Mouse (Mus musculus): ENCODE measurements around the gene Lilra6. TPM values are rescaled to one million over a fixed set of nuclear protein-coding genes. Genes with fewer than 3 reads are reported as not detected.
"Not testable (repeated sequence)": the region's sequence is repeated elsewhere in the genome, so short reads cannot be mapped to it uniquely, and the experiment has no call there.

The Lilra6 gene
- polyA plus RNA-seq (2014; fragmentation: Nextera tagmentation; extraction: Ambion mirVana) = not detected in 2 replicates

DNA sequence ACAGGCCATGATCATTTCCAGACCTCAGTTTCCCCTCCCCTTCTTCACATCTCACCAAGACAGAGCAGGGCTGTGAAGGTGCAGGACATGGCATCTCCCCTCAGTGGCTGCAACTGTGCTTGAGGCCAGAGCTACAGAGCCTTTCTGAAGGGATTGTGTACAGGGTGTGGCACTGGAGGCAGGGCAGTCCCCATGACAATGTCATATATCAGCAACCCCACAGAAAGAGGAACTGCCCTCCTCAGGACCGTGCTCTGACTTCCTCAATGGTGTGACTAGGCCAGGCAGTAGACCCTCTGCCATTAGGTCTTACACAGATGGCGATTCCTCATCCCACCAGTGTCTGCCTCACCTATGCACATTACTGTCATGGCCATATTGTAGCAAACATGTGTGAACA, at the start of gene Lilra6:
Gene Lilra6, minus strand, starts transcription at position 117 of the 400 bp plus-strand sequence.
- H3K27ac ChIP-seq (ENCODE audit: low read length); H3K4me2 ChIP-seq (replicated peaks; ENCODE audit: low read depth, low read length); ATAC-seq (ENCODE audit: insufficient number of reproducible peaks, insufficient read depth, low FRiP score, low read depth); H3K4me1 ChIP-seq (ENCODE audit: control insufficient read depth, insufficient read depth, low read length); H3K9me3 ChIP-seq (ENCODE audit: control insufficient read depth, low read depth, low read length); H3K36me3 ChIP-seq (ENCODE audit: control insufficient read depth, insufficient read depth, low read length); H3K27me3 ChIP-seq (ENCODE audit: control insufficient read depth, insufficient read depth, low read length); H3K9ac ChIP-seq (replicated peaks; ENCODE audit: low read depth, low read length); H3K4me3 ChIP-seq (ENCODE audit: low read depth, low read length): not testable (repeated sequence)
- WGBS = 64% methylated on average over 2 of the region's 2 CpGs

DNA sequence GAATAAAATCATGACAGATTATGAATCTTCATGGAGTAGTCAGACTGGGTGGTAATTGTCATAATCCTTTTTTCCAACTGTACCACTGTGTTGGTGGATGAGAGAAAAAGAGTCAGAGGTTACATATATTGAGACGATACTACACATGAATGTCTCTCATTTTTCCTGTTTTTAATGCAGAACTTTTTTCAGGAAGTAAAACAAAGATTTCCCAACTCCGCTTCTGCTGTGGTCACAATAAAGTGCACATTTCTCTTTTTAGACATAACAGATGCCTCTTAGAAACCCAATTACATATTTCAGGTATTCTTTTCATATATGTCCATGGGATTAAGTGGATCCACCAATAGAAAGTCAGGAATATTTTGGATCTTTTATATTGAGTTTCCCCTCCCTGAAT, 46.7 kb upstream of the Lilra6 start:
- 96% methylated on average over 2 of the region's 2 CpGs for WGBS
- H3K27ac ChIP-seq (ENCODE audit: low read length) = no peak overlapping the region
- no peak overlapping the region for H3K4me2 ChIP-seq (replicated peaks; ENCODE audit: low read depth, low read length)
- no peak for ATAC-seq (ENCODE audit: insufficient number of reproducible peaks, insufficient read depth, low FRiP score, low read depth)
- H3K9me3 ChIP-seq (ENCODE audit: control insufficient read depth, low read depth, low read length) = no peaks in the 10 kb centered on the region
- no peaks in the 10 kb centered on the region for H3K27me3 ChIP-seq (ENCODE audit: control insufficient read depth, insufficient read depth, low read length)
- no peaks in the 10 kb centered on the region for H3K4me1 ChIP-seq (ENCODE audit: control insufficient read depth, insufficient read depth, low read length)
- H3K36me3 ChIP-seq (ENCODE audit: control insufficient read depth, insufficient read depth, low read length) = no peaks in the 10 kb centered on the region
- H3K4me3 ChIP-seq (ENCODE audit: low read depth, low read length) = no peak overlapping the region
- H3K9ac ChIP-seq (replicated peaks; ENCODE audit: low read depth, low read length) = no peak overlapping the region

GRCm38 (mm10) chr7:3957387-3957786, 42.1 kb upstream of the Lilra6 start:
- no peak overlapping the region for H3K27ac ChIP-seq (ENCODE audit: low read length)
- no peak for ATAC-seq (ENCODE audit: insufficient number of reproducible peaks, insufficient read depth, low FRiP score, low read depth)
- H3K4me3 ChIP-seq (ENCODE audit: low read depth, low read length) = no peak overlapping the region
- no peaks in the 10 kb centered on the region for H3K9me3 ChIP-seq (ENCODE audit: control insufficient read depth, low read depth, low read length)
- H3K4me1 ChIP-seq (ENCODE audit: control insufficient read depth, insufficient read depth, low read length) = no peaks in the 10 kb centered on the region
- no peak overlapping the region for H3K9ac ChIP-seq (replicated peaks; ENCODE audit: low read depth, low read length)
- no peak overlapping the region for H3K4me2 ChIP-seq (replicated peaks; ENCODE audit: low read depth, low read length)
- H3K27me3 ChIP-seq (ENCODE audit: control insufficient read depth, insufficient read depth, low read length) = no peaks in the 10 kb centered on the region
- no peaks in the 10 kb centered on the region for H3K36me3 ChIP-seq (ENCODE audit: control insufficient read depth, insufficient read depth, low read length)
- 85% methylated on average over 3 of the region's 3 CpGs for WGBS

GRCm38 (mm10) chr7:3949159-3949558, 33.9 kb upstream of the Lilra6 start:
- Histone ChIP-seq H3K4me1 (ENCODE audit: control insufficient read depth, insufficient read depth, low read length) (no peaks in the 10 kb centered on the region), H3K4me3 (ENCODE audit: low read depth, low read length) (no peak overlapping the region), H3K9ac (replicated peaks; ENCODE audit: low read depth, low read length) (no peak overlapping the region), H3K9me3 (ENCODE audit: control insufficient read depth, low read depth, low read length) (no peaks in the 10 kb centered on the region), H3K27me3 (ENCODE audit: control insufficient read depth, insufficient read depth, low read length) (no peaks in the 10 kb centered on the region), H3K36me3 (ENCODE audit: control insufficient read depth, insufficient read depth, low read length) (no peaks in the 10 kb centered on the region), H3K4me2 (replicated peaks; ENCODE audit: low read depth, low read length) (no peak overlapping the region), H3K27ac (ENCODE audit: low read length) (no peak overlapping the region)
- ATAC-seq (ENCODE audit: insufficient number of reproducible peaks, insufficient read depth, low FRiP score, low read depth) = no peak
- WGBS = 76% methylated on average over 3 of the region's 3 CpGs

GRCm38 (mm10) chr7:3948223-3948622, 32.9 kb upstream of the Lilra6 start:
- no peaks in the 10 kb centered on the region for H3K4me1 ChIP-seq (ENCODE audit: control insufficient read depth, insufficient read depth, low read length)
- no peaks in the 10 kb centered on the region for H3K36me3 ChIP-seq (ENCODE audit: control insufficient read depth, insufficient read depth, low read length)
- no peak overlapping the region for H3K4me3 ChIP-seq (ENCODE audit: low read depth, low read length)
- no peak overlapping the region for H3K27ac ChIP-seq (ENCODE audit: low read length)
- no peak overlapping the region for H3K9ac ChIP-seq (replicated peaks; ENCODE audit: low read depth, low read length)
- 78% methylated on average over 4 of the region's 4 CpGs for WGBS
- ATAC-seq (ENCODE audit: insufficient number of reproducible peaks, insufficient read depth, low FRiP score, low read depth) = no peak
- no peaks in the 10 kb centered on the region for H3K27me3 ChIP-seq (ENCODE audit: control insufficient read depth, insufficient read depth, low read length)
- H3K4me2 ChIP-seq (replicated peaks; ENCODE audit: low read depth, low read length) = no peak overlapping the region
- H3K9me3 ChIP-seq (ENCODE audit: control insufficient read depth, low read depth, low read length) = no peaks in the 10 kb centered on the region

GRCm38 (mm10) chr7:3946117-3946516, 30.8 kb upstream of the Lilra6 start:
- Histone ChIP-seq H3K4me1 (ENCODE audit: control insufficient read depth, insufficient read depth, low read length) (no peaks in the 10 kb centered on the region), H3K27ac (ENCODE audit: low read length) (no peak overlapping the region), H3K4me2 (replicated peaks; ENCODE audit: low read depth, low read length) (no peak overlapping the region), H3K9me3 (ENCODE audit: control insufficient read depth, low read depth, low read length) (no peaks in the 10 kb centered on the region), H3K4me3 (ENCODE audit: low read depth, low read length) (no peak overlapping the region), H3K27me3 (ENCODE audit: control insufficient read depth, insufficient read depth, low read length) (no peaks in the 10 kb centered on the region), H3K36me3 (ENCODE audit: control insufficient read depth, insufficient read depth, low read length) (no peaks in the 10 kb centered on the region), H3K9ac (replicated peaks; ENCODE audit: low read depth, low read length) (no peak overlapping the region)
- no peak for ATAC-seq (ENCODE audit: insufficient number of reproducible peaks, insufficient read depth, low FRiP score, low read depth)
- 63% methylated on average over 4 of the region's 4 CpGs for WGBS

GRCm38 (mm10) chr7:3940915-3941314, 25.6 kb upstream of the Lilra6 start:
- no peaks in the 10 kb centered on the region for H3K9me3 ChIP-seq (ENCODE audit: control insufficient read depth, low read depth, low read length)
- no peak overlapping the region for H3K4me3 ChIP-seq (ENCODE audit: low read depth, low read length)
- no peaks in the 10 kb centered on the region for H3K36me3 ChIP-seq (ENCODE audit: control insufficient read depth, insufficient read depth, low read length)
- WGBS = 69% methylated on average over 3 of the region's 3 CpGs
- no peak for ATAC-seq (ENCODE audit: insufficient number of reproducible peaks, insufficient read depth, low FRiP score, low read depth)
- no peaks in the 10 kb centered on the region for H3K27me3 ChIP-seq (ENCODE audit: control insufficient read depth, insufficient read depth, low read length)
- H3K9ac ChIP-seq (replicated peaks; ENCODE audit: low read depth, low read length) = no peak overlapping the region
- no peak overlapping the region for H3K4me2 ChIP-seq (replicated peaks; ENCODE audit: low read depth, low read length)
- no peaks in the 10 kb centered on the region for H3K4me1 ChIP-seq (ENCODE audit: control insufficient read depth, insufficient read depth, low read length)
- H3K27ac ChIP-seq (ENCODE audit: low read length) = no peak overlapping the region

DNA sequence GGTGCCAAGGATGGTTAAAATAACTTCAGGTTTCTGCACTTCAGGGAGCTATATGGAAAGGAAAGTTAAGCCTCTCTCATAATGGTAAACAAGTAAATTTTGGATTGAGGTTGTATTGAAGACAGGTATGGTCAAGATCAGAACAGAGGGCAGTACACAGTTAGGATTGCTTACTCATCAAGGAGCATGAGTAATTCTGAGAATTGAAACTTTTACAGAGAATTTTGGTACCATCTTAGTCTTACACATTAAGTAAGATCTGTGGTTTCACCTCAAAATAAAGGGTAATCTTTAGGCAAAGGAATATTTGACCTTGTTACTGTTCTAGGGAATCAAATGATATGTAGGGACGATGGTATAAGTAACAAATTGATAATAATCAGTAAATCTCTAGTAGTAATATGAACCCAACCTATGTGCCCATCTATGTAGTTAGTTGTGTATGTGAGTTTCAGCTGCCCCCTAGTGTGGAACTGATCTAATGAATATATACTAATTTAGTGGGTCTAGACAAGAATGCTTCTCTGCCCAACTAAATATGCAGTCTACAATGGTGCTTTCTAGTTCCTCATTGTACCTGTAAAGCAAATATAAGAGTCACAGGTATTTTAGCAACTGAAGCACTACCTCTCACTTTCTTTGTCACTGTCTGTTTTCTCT, 24.7 kb upstream of the Lilra6 start:
- WGBS = 66% methylated on average over 1 of the region's 1 CpGs
- H3K36me3 ChIP-seq (ENCODE audit: control insufficient read depth, insufficient read depth, low read length) = no peaks in the 10 kb centered on the region
- H3K27me3 ChIP-seq (ENCODE audit: control insufficient read depth, insufficient read depth, low read length) = no peaks in the 10 kb centered on the region
- no peaks in the 10 kb centered on the region for H3K9me3 ChIP-seq (ENCODE audit: control insufficient read depth, low read depth, low read length)
- no peak for ATAC-seq (ENCODE audit: insufficient number of reproducible peaks, insufficient read depth, low FRiP score, low read depth)
- H3K4me1 ChIP-seq (ENCODE audit: control insufficient read depth, insufficient read depth, low read length) = no peaks in the 10 kb centered on the region
- no peak overlapping the region for H3K4me2 ChIP-seq (replicated peaks; ENCODE audit: low read depth, low read length)
- no peak overlapping the region for H3K4me3 ChIP-seq (ENCODE audit: low read depth, low read length)
- no peak overlapping the region for H3K9ac ChIP-seq (replicated peaks; ENCODE audit: low read depth, low read length)
- no peak overlapping the region for H3K27ac ChIP-seq (ENCODE audit: low read length)

GRCm38 (mm10) chr7:3935473-3935872, 20.2 kb upstream of the Lilra6 start:
- H3K27ac ChIP-seq (ENCODE audit: low read length); H3K4me3 ChIP-seq (ENCODE audit: low read depth, low read length); H3K4me2 ChIP-seq (replicated peaks; ENCODE audit: low read depth, low read length); H3K27me3 ChIP-seq (ENCODE audit: control insufficient read depth, insufficient read depth, low read length); H3K4me1 ChIP-seq (ENCODE audit: control insufficient read depth, insufficient read depth, low read length); H3K36me3 ChIP-seq (ENCODE audit: control insufficient read depth, insufficient read depth, low read length); ATAC-seq (ENCODE audit: insufficient number of reproducible peaks, insufficient read depth, low FRiP score, low read depth); H3K9ac ChIP-seq (replicated peaks; ENCODE audit: low read depth, low read length); H3K9me3 ChIP-seq (ENCODE audit: control insufficient read depth, low read depth, low read length): not testable (repeated sequence)
